Mouse (Mus musculus) liver, embryonic 14.5 days (tissue): ENCODE measurements around the gene Rbp4.

ENCODE experiments used
- CTCF ChIP-seq: IDR thresholded peaks from 2 replicates; pipeline ENCODE4 v1.5.1; 2016; ENCODE audit warnings: antibody characterized with exemption, low read depth, control low read depth
- EP300 ChIP-seq: IDR thresholded peaks from 2 replicates; pipeline ENCODE4 v1.6.1; 2016; ENCODE audit warnings: antibody characterized with exemption, low read depth

DNA sequence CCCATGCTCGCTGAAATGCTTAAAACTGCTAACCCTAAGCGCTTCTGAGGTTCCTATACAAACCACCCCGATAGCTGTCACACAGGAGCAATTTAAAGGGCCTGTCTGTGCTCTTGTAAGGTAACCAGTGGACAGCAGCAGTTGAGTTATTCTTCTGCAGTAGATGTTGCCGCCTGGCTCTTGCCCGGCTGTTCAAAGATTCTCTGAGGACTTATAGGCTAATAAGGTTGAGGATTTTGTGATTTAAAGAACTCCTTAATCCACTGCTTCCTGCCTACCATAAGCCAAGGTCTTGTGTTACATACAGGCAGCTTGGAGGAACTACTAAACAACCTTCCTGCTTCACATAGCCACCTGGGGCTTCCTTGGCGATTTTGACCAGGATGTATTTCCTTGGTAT lies 7.4 kb upstream of the Rbp4 start, which contains the start of gene Pde6c:
- TF ChIP-seq EP300, result no peak
- TF ChIP-seq CTCF, result no peak
